Mouse (Mus musculus): ENCODE data around the gene Teddm1a.

- TF ChIP-seq CHD2 (IDR thresholded peaks at IDR 0.05; ENCODE audit: low read depth, low read length): no peak
- TF ChIP-seq ZNF384 (IDR thresholded peaks at IDR 0.05; ENCODE audit: low read depth, low read length): no peak
- TF ChIP-seq MAFK (IDR thresholded peaks at IDR 0.05; ENCODE audit: insufficient read depth, low read depth, low read length): no peak
Measured at GRCm38 (mm10) chr1:153910423-153910822, 18.9 kb downstream of the Teddm1a start.

All from ES-E14 (cell line).